ENCODE assay signal across 13 mouse cellular contexts in the genomic region with DNA sequence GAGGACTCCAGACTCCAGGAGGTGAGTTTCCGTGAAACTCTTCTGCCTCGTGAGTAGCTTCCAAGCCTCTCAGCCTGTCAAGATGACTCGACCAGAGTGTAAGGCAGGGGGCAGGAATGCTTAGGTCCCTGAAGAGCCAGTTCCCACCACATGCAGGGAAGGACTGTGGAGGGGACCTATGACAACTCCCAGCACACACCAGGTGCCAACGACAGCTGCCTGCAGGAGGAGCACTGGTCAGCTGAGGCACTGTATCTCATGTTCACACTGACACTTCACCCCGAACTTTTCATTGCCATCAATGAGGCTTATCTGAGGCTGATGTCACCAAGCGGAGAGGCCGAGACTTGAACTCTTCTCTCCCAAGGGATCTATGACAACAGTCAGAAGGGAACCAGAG.
"Had no signal": no experiment of that assay in that cellular context is flagged by ENCODE, and none has a peak within 500 bp of the region (broad histone marks: within the 10 kb centered on the region; RNA-seq: fewer than 3 reads in every experiment).

No protein-coding gene starts in this region.

- H3K4me1 ChIP-seq: liver, embryonic 13.5 days; midbrain, embryonic 10.5 days had no signal

- ATAC-seq: midbrain, embryonic 13.5 days; midbrain, embryonic 16.5 days had no signal

- DNase-seq: kidney, postnatal 25 days; layer of hippocampus, adult 9-11 months; liver, embryonic 13.5 days; lung, adult 2 months; lung, postnatal 14 days; lung, postnatal 4 days; thymus, adult 18-20 months; thymus, postnatal 36 days had no signal

- H3K27me3 ChIP-seq: liver, embryonic 13.5 days; midbrain, embryonic 13.5 days had no signal

- H3K4me3 ChIP-seq: layer of hippocampus, adult 2 months; liver, embryonic 13.5 days; midbrain, embryonic 10.5 days; midbrain, embryonic 13.5 days had no signal

- H3K27ac ChIP-seq: kidney, postnatal 0 days; layer of hippocampus, adult 2 months; liver, embryonic 13.5 days; midbrain, embryonic 10.5 days; midbrain, embryonic 13.5 days had no signal

- H3K4me2 ChIP-seq: liver, embryonic 13.5 days; midbrain, embryonic 13.5 days had no signal

- H3K9me3 ChIP-seq: liver, embryonic 13.5 days; midbrain, embryonic 10.5 days; midbrain, embryonic 13.5 days had no signal

- H3K36me3 ChIP-seq: liver, embryonic 13.5 days; midbrain, embryonic 10.5 days; midbrain, embryonic 13.5 days had no signal
